Mouse (Mus musculus): ENCODE results near the gene Art5. TPM values are rescaled to one million over a fixed set of nuclear protein-coding genes. Genes with fewer than 3 reads are reported as not detected.

The Art5 gene
- polyA plus RNA-seq, 1 experiment from 2014 or later, result 1.5 TPM

GRCm38 (mm10) chr7:102106700-102107141 lies 2.6 kb downstream of the Art5 start:
- no peak for ATAC-seq (ENCODE audit: extremely low read depth, insufficient number of reproducible peaks, low FRiP score, low TSS enrichment)
- H3K4me3 ChIP-seq, result peak overlapping the region; percentile 49
- H3K9me3 ChIP-seq, result no peaks in the 10 kb centered on the region
- 5% methylated on average over 23 of the region's 23 CpGs for WGBS
- no peak overlapping the region for H3K27ac ChIP-seq (replicated peaks)
- peak overlapping the region; percentile 73 for H3K4me2 ChIP-seq
- peaks cover 28% of the 10 kb centered on the region for H3K4me1 ChIP-seq
- no peaks in the 10 kb centered on the region for H3K27me3 ChIP-seq (replicated peaks)
- peak overlapping the region; percentile 78 for H3K9ac ChIP-seq
- H3K36me3 ChIP-seq, result no peaks in the 10 kb centered on the region

GRCm38 (mm10) chr7:102104126-102104525 lies 5.2 kb downstream of the Art5 start:
- Histone ChIP-seq H3K9me3 (no peaks in the 10 kb centered on the region), H3K4me3 (no peak overlapping the region), H3K36me3 (no peaks in the 10 kb centered on the region), H3K4me1 (peaks cover 52% of the 10 kb centered on the region), H3K4me2 (no peak overlapping the region), H3K9ac (0 out of 2 replicates have a peak overlapping the region, but pooled peaks have one; percentile 30), H3K27me3 (replicated peaks) (no peaks in the 10 kb centered on the region), H3K27ac (replicated peaks) (no peak overlapping the region)
- ATAC-seq (ENCODE audit: extremely low read depth, insufficient number of reproducible peaks, low FRiP score, low TSS enrichment), result no peak
- 45% methylated on average over 5 of the region's 5 CpGs for whole genome bisulfite sequencing

- no peak overlapping the region for H3K9ac ChIP-seq
- H3K4me3 ChIP-seq, result no peak overlapping the region
- peaks cover 52% of the 10 kb centered on the region for H3K4me1 ChIP-seq
- WGBS, result 47% methylated on average over 2 of the region's 2 CpGs
- no peak overlapping the region for H3K27ac ChIP-seq (replicated peaks)
- H3K4me2 ChIP-seq, result no peak overlapping the region
- H3K9me3 ChIP-seq, result no peaks in the 10 kb centered on the region
- no peaks in the 10 kb centered on the region for H3K36me3 ChIP-seq
- H3K27me3 ChIP-seq (replicated peaks), result 0 out of 2 replicates have a peak, but pooled peaks cover 6% of the 10 kb centered on the region
- ATAC-seq (ENCODE audit: extremely low read depth, insufficient number of reproducible peaks, low FRiP score, low TSS enrichment), result no peak
These were observed 5.7 kb downstream of the Art5 start for GRCm38 (mm10) chr7:102103555-102103954.

- Histone ChIP-seq H3K9me3 (no peaks in the 10 kb centered on the region), H3K36me3 (no peaks in the 10 kb centered on the region), H3K4me1 (peaks cover 52% of the 10 kb centered on the region), H3K4me2 (no peak overlapping the region), H3K27me3 (replicated peaks) (0 out of 2 replicates have a peak, but pooled peaks cover 7% of the 10 kb centered on the region), H3K4me3 (no peak overlapping the region), H3K27ac (replicated peaks) (no peak overlapping the region), H3K9ac (no peak overlapping the region)
- ATAC-seq (ENCODE audit: extremely low read depth, insufficient number of reproducible peaks, low FRiP score, low TSS enrichment), result no peak
- WGBS, result 45% methylated on average over 6 of the region's 6 CpGs
These were observed 6.6 kb downstream of the Art5 start for GRCm38 (mm10) chr7:102102696-102103095.

- no peak overlapping the region for H3K9ac ChIP-seq
- ATAC-seq (ENCODE audit: extremely low read depth, insufficient number of reproducible peaks, low FRiP score, low TSS enrichment), result no peak
- no peaks in the 10 kb centered on the region for H3K9me3 ChIP-seq
- no peaks in the 10 kb centered on the region for H3K36me3 ChIP-seq
- H3K4me3 ChIP-seq, result no peak overlapping the region
- 0 out of 2 replicates have a peak, but pooled peaks cover 7% of the 10 kb centered on the region for H3K27me3 ChIP-seq (replicated peaks)
- no peak overlapping the region for H3K27ac ChIP-seq (replicated peaks)
- H3K4me2 ChIP-seq, result no peak overlapping the region
- H3K4me1 ChIP-seq, result peaks cover 51% of the 10 kb centered on the region
- 51% methylated on average over 8 of the region's 8 CpGs for WGBS
These were observed 7.0 kb downstream of the Art5 start for GRCm38 (mm10) chr7:102102241-102102640.

- H3K27ac ChIP-seq (replicated peaks), result peak within 1 kb of the TSS; percentile 39
- peak within 1 kb of the TSS; percentile 77 for H3K4me2 ChIP-seq
- peak within 1 kb of the TSS; percentile 75; the same call in 1 of the 2 replicates for H3K9ac ChIP-seq
- H3K4me3 ChIP-seq, result no peak within 1 kb of the TSS
- 0 out of 2 replicates have a peak, but pooled peaks cover 7% of the 10 kb centered on the region for H3K27me3 ChIP-seq (replicated peaks)
- WGBS, result 51% methylated on average over 5 of the region's 5 CpGs
- no peak for ATAC-seq (ENCODE audit: extremely low read depth, insufficient number of reproducible peaks, low FRiP score, low TSS enrichment)
- no peaks in the 10 kb centered on the region for H3K36me3 ChIP-seq
- H3K4me1 ChIP-seq, result peaks cover 44% of the 10 kb centered on the region
- no peaks in the 10 kb centered on the region for H3K9me3 ChIP-seq
These were observed 7.8 kb downstream of the Art5 start, which contains the start of gene Art1 for GRCm38 (mm10) chr7:102101487-102101886. TSS of gene Art1 (plus strand) at chr7:102101743.

GRCm38 (mm10) chr7:102100868-102101267 lies 8.4 kb downstream of the Art5 start:
- Histone ChIP-seq H3K9me3 (no peaks in the 10 kb centered on the region), H3K4me2 (peak overlapping the region; percentile 77; the same call in 1 of the 2 replicates), H3K9ac (0 out of 2 replicates have a peak overlapping the region, but pooled peaks have one; percentile 75), H3K4me3 (no peak overlapping the region), H3K27me3 (replicated peaks) (0 out of 2 replicates have a peak, but pooled peaks cover 7% of the 10 kb centered on the region), H3K36me3 (no peaks in the 10 kb centered on the region), H3K27ac (replicated peaks) (peak overlapping the region; percentile 39; the same call in 1 of the 2 replicates), H3K4me1 (peaks cover 41% of the 10 kb centered on the region)
- no peak for ATAC-seq (ENCODE audit: extremely low read depth, insufficient number of reproducible peaks, low FRiP score, low TSS enrichment)
- 55% methylated on average over 5 of the region's 5 CpGs for WGBS

GRCm38 (mm10) chr7:102099760-102100661 lies 9.3 kb downstream of the Art5 start:
- H3K36me3 ChIP-seq, result no peaks in the 10 kb centered on the region
- H3K4me3 ChIP-seq, result peak overlapping the region; percentile 48
- H3K4me2 ChIP-seq, result peak overlapping the region; percentile 77
- 0 out of 2 replicates have a peak, but pooled peaks cover 7% of the 10 kb centered on the region for H3K27me3 ChIP-seq (replicated peaks)
- peaks cover 41% of the 10 kb centered on the region for H3K4me1 ChIP-seq
- H3K9ac ChIP-seq, result peak overlapping the region; percentile 75
- peak overlapping the region; percentile 39 for H3K27ac ChIP-seq (replicated peaks)
- no peaks in the 10 kb centered on the region for H3K9me3 ChIP-seq
- WGBS, result 8% methylated on average over 30 of the region's 30 CpGs
- ATAC-seq (ENCODE audit: extremely low read depth, insufficient number of reproducible peaks, low FRiP score, low TSS enrichment), result no peak

- H3K9ac ChIP-seq, result no peak overlapping the region
- no peak overlapping the region for H3K27ac ChIP-seq (replicated peaks)
- H3K4me1 ChIP-seq, result no peaks in the 10 kb centered on the region
- H3K4me2 ChIP-seq, result no peak overlapping the region
- H3K4me3 ChIP-seq, result no peak overlapping the region
- H3K36me3 ChIP-seq, result peaks cover 74% of the 10 kb centered on the region
- H3K9me3 ChIP-seq, result no peaks in the 10 kb centered on the region
- ATAC-seq (ENCODE audit: extremely low read depth, insufficient number of reproducible peaks, low FRiP score, low TSS enrichment), result no peak
- H3K27me3 ChIP-seq (replicated peaks), result no peaks in the 10 kb centered on the region
- 81% methylated on average over 4 of the region's 4 CpGs for WGBS
These were observed 22.0 kb downstream of the Art5 start for GRCm38 (mm10) chr7:102087336-102087735.

- H3K36me3 ChIP-seq, result peaks cover 89% of the 10 kb centered on the region
- no peaks in the 10 kb centered on the region for H3K9me3 ChIP-seq
- no peaks in the 10 kb centered on the region for H3K4me1 ChIP-seq
- H3K27ac ChIP-seq (replicated peaks), result no peak overlapping the region
- ATAC-seq (ENCODE audit: extremely low read depth, insufficient number of reproducible peaks, low FRiP score, low TSS enrichment), result no peak
- H3K27me3 ChIP-seq (replicated peaks), result no peaks in the 10 kb centered on the region
- H3K9ac ChIP-seq, result no peak overlapping the region
- WGBS, result 79% methylated on average over 26 of the region's 26 CpGs
- H3K4me2 ChIP-seq, result no peak overlapping the region
- H3K4me3 ChIP-seq, result no peak overlapping the region
These were observed 25.1 kb downstream of the Art5 start for GRCm38 (mm10) chr7:102084041-102084696.

GRCm38 (mm10) chr7:102082816-102083215 lies 26.5 kb downstream of the Art5 start, which contains the start of gene Trpc2:
TSS of gene Trpc2 (plus strand) at chr7:102083116.
- H3K9me3 ChIP-seq, result no peaks in the 10 kb centered on the region
- ATAC-seq (ENCODE audit: extremely low read depth, insufficient number of reproducible peaks, low FRiP score, low TSS enrichment), result no peak
- no peak within 1 kb of the TSS for H3K4me3 ChIP-seq
- 89% methylated on average over 5 of the region's 5 CpGs for WGBS
- H3K4me1 ChIP-seq, result no peaks in the 10 kb centered on the region
- H3K27ac ChIP-seq (replicated peaks), result no peak within 1 kb of the TSS
- no peaks in the 10 kb centered on the region for H3K27me3 ChIP-seq (replicated peaks)
- H3K9ac ChIP-seq, result 0 out of 2 replicates have a peak within 1 kb of the TSS, but pooled peaks have one; percentile 33
- no peak within 1 kb of the TSS for H3K4me2 ChIP-seq
- H3K36me3 ChIP-seq, result peaks cover 88% of the 10 kb centered on the region

Data from heart, embryonic 13.5 days (tissue).